Mouse (Mus musculus) kidney, postnatal 36 days (tissue): Measurements from ENCODE around the gene Ptger1.

Experiments
- DNase-seq, 2 experiments: peaks; one replicate each; pipeline ENCODE4 v3.0.0; 2021 to 2022; ENCODE audit warnings: mixed read lengths in 2 of 2

Ptger1 gene

GRCm38 (mm10) chr8:83697374-83698220, 31.1 kb downstream of the Ptger1 start:
- DNase-seq: peak; percentile 76 to 84

- DNase-seq: peak; percentile 43 to 72
Observed at GRCm38 (mm10) chr8:83698291-83698660, 31.8 kb downstream of the Ptger1 start.

- peak; percentile 83 to 91 for DNase-seq
Observed at GRCm38 (mm10) chr8:83698661-83699453, 32.4 kb downstream of the Ptger1 start, which contains the start of gene Pkn1. Gene Pkn1 (minus strand): TSS chr8:83699179.

- DNase-seq: no peak
Observed at GRCm38 (mm10) chr8:83699566-83699965, 33.1 kb downstream of the Ptger1 start.

- peak in 1 of 2 experiments; percentile 34 for DNase-seq
Observed at GRCm38 (mm10) chr8:83700423-83701085, 34.1 kb downstream of the Ptger1 start.

GRCm38 (mm10) chr8:83703426-83703825, 36.9 kb downstream of the Ptger1 start:
- DNase-seq: no peak

GRCm38 (mm10) chr8:83706411-83706810, 39.9 kb downstream of the Ptger1 start:
- no peak for DNase-seq

- DNase-seq: no peak
Observed at GRCm38 (mm10) chr8:83707554-83707953, 41.1 kb downstream of the Ptger1 start.

GRCm38 (mm10) chr8:83714676-83715030, 48.2 kb downstream of the Ptger1 start:
- DNase-seq: no peak

- peak; percentile 96 to 100 for DNase-seq
Observed at GRCm38 (mm10) chr8:83715031-83715690, 48.7 kb downstream of the Ptger1 start, which contains the start of gene Ddx39. Gene Ddx39 (plus strand): TSS chr8:83715177.

- no peak for DNase-seq
Observed at GRCm38 (mm10) chr8:83715771-83716170, 49.3 kb downstream of the Ptger1 start.

- no peak for DNase-seq
Observed at GRCm38 (mm10) chr8:83716563-83716962, 50.1 kb downstream of the Ptger1 start.

GRCm38 (mm10) chr8:83719048-83719447, 52.6 kb downstream of the Ptger1 start:
- DNase-seq: no peak

- DNase-seq: no peak
Observed at GRCm38 (mm10) chr8:83719693-83720092, 53.2 kb downstream of the Ptger1 start.

GRCm38 (mm10) chr8:83721405-83722025, 55.0 kb downstream of the Ptger1 start:
- peak; percentile 88 to 89 for DNase-seq
